Mouse (Mus musculus) thymus, adult 2 months (tissue): ENCODE results near the gene Gm35549. TPM values are rescaled to one million over a fixed set of nuclear protein-coding genes. Genes with fewer than 3 reads are reported as not detected.
"Not testable (repeated sequence)": the region's sequence is repeated elsewhere in the genome, so short reads cannot be mapped to it uniquely, and the experiment has no call there.

Experiments
- DNase-seq: peaks from one replicate; pipeline ENCODE4 v3.0.0; 2021
- H3K27ac ChIP-seq: fragments of 200-500 bp; 2 replicates; pipeline ENCODE4 v1.5.1; 2012; ENCODE audit warnings: low read length, control low read depth; ENCODE audit not compliant: control insufficient read depth, insufficient read depth
- H3K27me3 ChIP-seq: fragments of 200-500 bp; 2 replicates; pipeline ENCODE4 v1.6.1; 2012; ENCODE audit warnings: mild to moderate bottlenecking, low read length, moderate library complexity, mixed read lengths; ENCODE audit not compliant: control insufficient read depth, insufficient read depth
- H3K36me3 ChIP-seq: fragments of 200-500 bp; 2 replicates; pipeline ENCODE4 v1.6.1; 2012; ENCODE audit warnings: mild to moderate bottlenecking, low read length, moderate library complexity; ENCODE audit not compliant: control insufficient read depth, insufficient read depth
- H3K4me1 ChIP-seq: fragments of 200-500 bp; replicated peaks from 2 replicates; pipeline ENCODE4 v1.6.1; 2012; ENCODE audit warnings: low read length; ENCODE audit not compliant: control insufficient read depth, insufficient read depth
- H3K4me3 ChIP-seq: fragments of 200-500 bp; 2 replicates; pipeline ENCODE4 v1.5.1; 2012; ENCODE audit warnings: mild to moderate bottlenecking, low read length, control low read depth, moderate library complexity; ENCODE audit not compliant: control insufficient read depth, insufficient read depth
- CTCF ChIP-seq: fragments of 200-500 bp; IDR thresholded peaks from 2 replicates; pipeline ENCODE4 v1.5.1; 2012; ENCODE audit warnings: mild to moderate bottlenecking, control low read depth, low read length, moderate library complexity, borderline replicate concordance; ENCODE audit not compliant: control insufficient read depth, poor library complexity, insufficient read depth; ENCODE audit errors: extremely low read depth
- POLR2A ChIP-seq: fragments of 200-500 bp; IDR thresholded peaks from 2 replicates; pipeline ENCODE4 v1.6.1; 2012; ENCODE audit warnings: mild to moderate bottlenecking, low read length, control low read depth, moderate library complexity; ENCODE audit not compliant: control insufficient read depth, poor library complexity, insufficient read depth; ENCODE audit errors: extremely low read depth
- WGBS: fragments of 180-500 bp; shearing (Covaris S2); methylation state at CpG from one replicate; pipeline ENCODE4 v1.1.7; 2018; 5-methylcytosine and 5-hydroxymethylcytosine counted together
- polyA plus RNA-seq: library from polyadenylated mRNA; depleted of rRNA; stranded (reverse); fragments of >200 nt; gene quantifications from 2 replicates; pipeline ENCODE4 v1.2.3, GENCODE M21; 2012

Gm35549 gene
- polyA plus RNA-seq, 1 experiment, result not detected

GRCm38 (mm10) chr9:122854526-122854925 is 10.7 kb upstream of the Gm35549 start:
- no peak overlapping the region for H3K27ac ChIP-seq

GRCm38 (mm10) chr9:122847811-122848311 is 4.0 kb upstream of the Gm35549 start:
- not testable (repeated sequence) for DNase-seq, H3K4me1 ChIP-seq, H3K27ac ChIP-seq, H3K27me3 ChIP-seq, H3K4me3 ChIP-seq
- H3K36me3 ChIP-seq, result peaks cover 17% of the 10 kb centered on the region
- 94% methylated on average over 7 of the region's 8 CpGs for WGBS

More at GRCm38 (mm10) chr9:122854526-122854925, 10.7 kb upstream of the Gm35549 start:
- Histone ChIP-seq H3K36me3 (peaks cover 80% of the 10 kb centered on the region), H3K27me3 (no peaks in the 10 kb centered on the region), H3K4me3 (no peak overlapping the region), H3K4me1 (no peaks in the 10 kb centered on the region)
- no peak for TF ChIP-seq CTCF
- no peak for TF ChIP-seq POLR2A
- no peak for DNase-seq
- 97% methylated on average over 7 of the region's 7 CpGs for WGBS

DNA sequence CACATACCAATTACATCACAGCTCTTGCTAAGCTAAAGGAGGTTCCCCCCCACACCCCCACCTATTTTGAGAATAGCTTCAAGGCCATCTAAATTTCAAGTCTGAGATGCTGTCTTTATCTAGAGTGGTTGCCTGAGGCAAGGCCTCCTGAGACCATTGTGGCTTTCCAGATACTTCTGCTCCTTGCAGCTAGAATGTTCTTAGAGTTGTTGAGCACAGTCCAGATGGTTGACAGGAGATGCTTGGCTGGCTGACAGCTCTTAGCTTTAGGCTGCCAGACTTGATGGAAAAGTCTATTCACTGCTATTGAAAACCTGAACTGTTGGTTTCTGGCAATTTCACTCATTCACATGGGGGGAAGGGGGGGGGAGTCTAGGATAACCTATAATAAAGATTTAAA is 2.3 kb upstream of the Gm35549 start:
- peaks cover 2% of the 10 kb centered on the region for H3K36me3 ChIP-seq
- no peak overlapping the region for H3K27ac ChIP-seq
- TF ChIP-seq POLR2A, result no peak
- TF ChIP-seq CTCF, result no peak
- no peak overlapping the region for H3K4me3 ChIP-seq
- DNase-seq, result no peak
- H3K27me3 ChIP-seq, result no peaks in the 10 kb centered on the region
- no peaks in the 10 kb centered on the region for H3K4me1 ChIP-seq

DNA sequence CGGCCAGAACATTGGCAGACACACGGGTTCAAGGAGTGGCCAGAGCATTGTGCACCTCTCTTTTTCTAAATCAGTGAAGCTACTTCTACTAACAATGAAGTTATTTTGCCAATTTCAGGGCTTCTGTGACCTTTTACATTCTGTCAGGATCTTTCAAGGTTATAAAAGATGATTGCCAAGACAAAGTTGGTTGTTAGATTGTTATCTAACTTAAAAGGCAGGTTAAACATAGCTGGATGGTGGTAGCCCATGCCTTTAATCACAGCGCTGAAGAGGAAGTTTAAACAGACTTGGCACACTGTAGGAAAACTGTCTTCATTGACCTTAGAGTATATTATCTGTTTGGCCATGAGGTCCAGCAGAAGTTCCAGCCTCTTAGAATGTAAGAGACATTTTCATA is 1.8 kb upstream of the Gm35549 start:
- TF ChIP-seq CTCF (no peak), POLR2A (no peak)
- Histone ChIP-seq H3K4me1 (no peaks in the 10 kb centered on the region), H3K27me3 (no peaks in the 10 kb centered on the region), H3K36me3 (no peaks in the 10 kb centered on the region; the same call in 1 of the 2 replicates), H3K27ac (no peak overlapping the region), H3K4me3 (no peak overlapping the region)
- DNase-seq, result no peak
- WGBS, result 82% methylated on average over 3 of the region's 3 CpGs

GRCm38 (mm10) chr9:122837680-122838079 is 6.2 kb downstream of the Gm35549 start:
- no peak overlapping the region for H3K27ac ChIP-seq
- H3K36me3 ChIP-seq, result no peaks in the 10 kb centered on the region; the same call in 1 of the 2 replicates
- H3K4me3 ChIP-seq, result no peak overlapping the region
- peak; percentile 5 for DNase-seq
- no peak for TF ChIP-seq POLR2A
- no peak for TF ChIP-seq CTCF
- H3K4me1 ChIP-seq, result no peaks in the 10 kb centered on the region
- H3K27me3 ChIP-seq, result no peaks in the 10 kb centered on the region
- WGBS, result 65% methylated on average over 16 of the region's 16 CpGs

DNA sequence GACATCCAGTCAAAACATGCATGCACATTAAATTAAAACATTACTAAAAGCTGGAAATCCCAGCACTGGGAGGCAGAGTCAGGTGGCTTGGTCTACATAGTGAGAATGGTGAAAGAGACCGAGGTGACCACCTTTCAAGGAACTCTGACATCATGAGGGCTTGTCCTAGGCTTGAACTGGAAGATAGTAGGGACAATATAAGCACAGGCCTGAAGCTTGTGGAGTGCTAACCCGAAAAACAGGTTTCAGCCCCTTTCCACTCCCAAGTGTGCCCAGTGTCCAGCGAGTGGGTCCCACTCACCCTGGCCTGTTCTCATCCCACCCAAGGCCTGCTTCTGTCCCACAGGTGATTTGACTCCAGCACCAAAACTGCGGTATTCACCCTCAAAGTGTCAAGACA is 6.6 kb downstream of the Gm35549 start:
- WGBS, result 92% methylated on average over 4 of the region's 4 CpGs
- H3K36me3 ChIP-seq, result no peaks in the 10 kb centered on the region; the same call in 1 of the 2 replicates

GRCm38 (mm10) chr9:122836790-122837189 is 7.0 kb downstream of the Gm35549 start:
- WGBS, result 80% methylated on average over 6 of the region's 6 CpGs
- H3K36me3 ChIP-seq, result no peaks in the 10 kb centered on the region; the same call in 1 of the 2 replicates
- no peak overlapping the region for H3K27ac ChIP-seq
- no peaks in the 10 kb centered on the region for H3K27me3 ChIP-seq
- TF ChIP-seq CTCF (no peak), POLR2A (no peak)
- no peak for DNase-seq
- H3K4me3 ChIP-seq, result no peak overlapping the region
- no peaks in the 10 kb centered on the region for H3K4me1 ChIP-seq

More for the DNA sequence above, 6.6 kb downstream of the Gm35549 start:
- no peak overlapping the region for H3K27ac ChIP-seq
- TF ChIP-seq POLR2A, result no peak
- TF ChIP-seq CTCF, result no peak
- H3K4me1 ChIP-seq, result no peaks in the 10 kb centered on the region
- no peak for DNase-seq
- H3K4me3 ChIP-seq, result no peak overlapping the region
- no peaks in the 10 kb centered on the region for H3K27me3 ChIP-seq
